Comparison of ENCODE assay signal across 10 mouse cellular contexts in the genomic region with DNA sequence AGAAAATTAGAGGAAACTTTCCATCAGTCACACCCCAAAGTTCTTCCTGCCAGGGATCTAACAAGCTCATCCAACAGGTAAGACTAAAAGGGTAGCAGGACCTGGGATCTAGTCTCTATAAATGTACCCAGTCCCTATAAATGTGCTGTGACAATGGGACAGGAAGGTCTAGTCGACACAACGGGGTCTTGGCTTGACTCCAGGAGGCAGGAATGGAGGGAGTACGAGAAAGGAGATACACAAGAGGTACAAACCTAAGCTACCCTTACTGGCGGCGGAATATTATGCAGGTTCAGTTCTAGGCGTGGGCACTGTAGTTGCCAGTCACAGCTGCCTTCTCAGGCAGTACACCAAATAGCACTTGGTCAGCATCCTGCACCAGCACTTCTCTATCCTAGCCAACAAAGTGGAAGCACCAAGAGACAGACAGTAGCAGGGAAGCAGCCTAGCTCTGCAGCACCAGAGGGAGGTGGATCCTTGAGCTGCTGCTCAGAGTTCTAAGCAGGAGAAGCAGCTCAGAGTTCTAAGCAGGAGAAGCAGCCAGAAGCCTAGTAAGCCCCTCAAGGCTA.
"Had no signal": no experiment of that assay in that cellular context is flagged by ENCODE, and none has a peak within 500 bp of the region (broad histone marks: within the 10 kb centered on the region; RNA-seq: fewer than 3 reads in every experiment).

No protein-coding gene starts in this region.

- DNase-seq: kidney, adult 2 months; kidney, postnatal 25 days; left cerebral cortex, postnatal 4 days; liver, postnatal 0 days; lung, embryonic 14.5 days; thymus, adult 18-20 months; thymus, postnatal 36 days had no signal

- ATAC-seq: liver, postnatal 0 days; lung, postnatal 0 days; midbrain, embryonic 13.5 days; midbrain, embryonic 16.5 days had no signal
